Mouse (Mus musculus) adrenal gland, postnatal 25 days (tissue): Measurements from ENCODE around the gene Ercc5. TPM values are rescaled to one million over a fixed set of nuclear protein-coding genes. Genes with fewer than 3 reads are reported as not detected.

ENCODE experiments used
- DNase-seq: peaks from one replicate; pipeline ENCODE4 v3.0.0; 2021; ENCODE audit warnings: mixed read lengths
- total RNA-seq: library from RNA; stranded (reverse); gene quantifications from 2 replicates; pipeline ENCODE4 v1.2.3, GENCODE M21; 2021

Ercc5 gene
- total RNA-seq, 1 experiment from 2014 or later = 21.3 TPM

DNA sequence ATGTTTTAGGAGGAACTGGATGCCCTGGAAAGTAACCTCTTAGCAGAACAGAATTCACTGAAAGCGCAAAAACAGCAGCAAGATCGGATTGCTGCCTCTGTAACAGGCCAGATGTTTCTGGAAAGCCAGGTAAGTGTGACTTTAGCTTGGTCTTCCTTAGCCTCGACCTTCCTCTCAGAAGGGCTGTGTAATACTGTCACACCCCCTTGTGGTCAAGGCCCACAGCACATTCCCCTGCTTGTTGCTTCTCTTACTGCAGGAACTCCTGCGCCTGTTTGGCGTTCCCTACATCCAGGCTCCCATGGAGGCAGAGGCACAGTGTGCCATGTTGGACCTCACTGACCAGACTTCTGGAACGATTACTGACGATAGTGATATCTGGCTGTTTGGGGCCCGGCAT lies 26.4 kb downstream of the Ercc5 start:
- DNase-seq = no peak

DNA sequence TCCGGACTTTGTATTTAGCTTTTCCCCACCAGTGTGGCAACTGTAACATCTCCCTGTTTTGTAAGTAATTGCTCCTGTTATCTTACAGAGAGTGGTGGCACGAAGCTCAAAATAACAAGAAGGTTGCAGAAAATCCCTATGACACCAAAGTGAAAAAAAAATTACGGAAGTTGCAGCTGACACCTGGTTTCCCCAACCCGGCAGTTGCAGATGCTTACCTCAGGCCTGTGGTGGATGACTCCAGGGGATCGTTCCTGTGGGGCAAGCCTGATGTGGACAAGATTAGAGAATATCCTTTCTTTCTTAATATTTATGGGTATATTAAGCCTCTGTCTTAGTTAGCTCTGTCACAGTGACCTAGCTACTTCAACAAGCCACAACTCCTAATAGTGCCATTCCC lies 30.5 kb downstream of the Ercc5 start:
- no peak for DNase-seq

DNA sequence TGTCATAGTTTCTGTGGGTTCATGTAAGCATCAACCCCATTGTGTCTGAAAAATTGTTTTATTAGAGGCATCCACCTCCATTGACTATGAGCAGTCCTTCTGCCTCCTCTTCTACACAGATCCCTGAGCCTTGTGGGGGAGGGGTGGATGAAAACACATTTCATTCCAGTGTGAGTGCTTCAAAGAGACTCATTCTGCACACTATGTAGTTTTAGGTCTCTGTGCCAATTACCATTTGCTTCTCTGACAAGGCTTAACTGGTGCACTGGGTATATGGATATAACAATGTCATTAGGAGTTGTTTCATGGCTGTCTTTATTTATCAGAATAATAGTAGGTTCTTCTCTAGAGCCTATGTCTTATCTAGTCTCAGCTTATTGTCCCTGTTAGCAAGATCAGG lies 38.9 kb downstream of the Ercc5 start:
- no peak for DNase-seq

DNA sequence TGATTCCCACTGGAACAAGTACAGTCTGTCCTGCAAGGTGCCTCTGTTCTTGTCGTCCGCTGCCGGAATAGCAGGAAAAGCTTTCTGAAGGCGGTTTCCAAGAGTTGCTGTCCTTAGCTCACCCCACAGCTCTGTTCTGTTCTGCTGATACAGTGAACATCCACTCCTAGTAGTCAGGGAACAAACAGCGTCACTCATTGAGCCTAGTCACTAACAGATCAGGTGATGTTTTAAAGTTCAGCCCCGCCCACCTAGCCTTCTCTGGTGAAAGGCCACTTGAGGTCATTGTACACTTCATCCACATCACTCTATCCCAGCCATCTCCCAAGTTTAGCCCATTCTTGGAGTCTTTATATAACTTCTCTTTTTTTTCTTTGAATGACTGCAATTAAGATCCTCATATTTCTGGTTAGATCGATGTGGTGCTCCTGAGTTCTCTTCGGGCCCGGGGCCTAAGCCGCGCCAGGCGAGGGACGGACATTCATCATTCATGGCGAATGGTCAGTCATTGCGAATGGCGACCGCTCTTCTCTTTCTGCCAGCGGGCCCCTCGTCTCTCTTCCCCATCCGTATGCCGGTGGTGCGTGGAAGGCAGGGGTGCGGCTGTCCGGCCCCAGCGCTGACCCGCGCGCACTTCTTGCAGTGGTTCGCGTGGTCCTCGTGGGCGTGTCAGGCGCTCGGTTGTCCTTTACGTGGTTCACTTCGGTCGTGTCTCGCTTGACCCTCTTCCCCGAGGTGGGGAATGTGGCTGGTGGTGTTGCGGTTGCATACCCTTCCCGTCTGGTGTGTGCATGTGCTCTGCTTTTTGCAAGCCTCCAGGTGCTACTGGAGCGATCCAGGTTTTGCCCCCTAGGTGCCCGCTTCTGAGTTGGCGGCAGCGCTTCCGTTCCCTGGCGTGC lies 51.0 kb downstream of the Ercc5 start:
- DNase-seq = peak; percentile 12

DNA sequence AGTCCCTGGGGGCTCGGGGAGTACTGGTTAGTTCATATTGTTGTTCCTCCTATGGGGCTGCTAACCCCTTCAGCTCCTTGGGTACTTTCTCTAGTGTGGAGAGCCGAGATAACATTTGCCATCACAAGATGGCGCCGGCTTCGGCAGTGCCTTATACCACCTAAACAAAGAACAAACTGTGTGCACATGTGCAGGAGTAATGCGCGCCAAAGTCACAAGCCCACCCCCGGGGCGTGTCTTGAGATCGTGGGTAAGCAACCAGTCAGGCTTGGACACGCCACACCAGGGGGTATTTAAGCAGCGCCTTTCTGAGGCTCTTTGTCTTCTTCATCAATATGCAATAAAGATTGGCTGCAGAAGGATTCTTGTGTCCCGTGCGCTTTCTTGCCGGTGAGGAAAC lies 55.3 kb downstream of the Ercc5 start:
- no peak for DNase-seq

DNA sequence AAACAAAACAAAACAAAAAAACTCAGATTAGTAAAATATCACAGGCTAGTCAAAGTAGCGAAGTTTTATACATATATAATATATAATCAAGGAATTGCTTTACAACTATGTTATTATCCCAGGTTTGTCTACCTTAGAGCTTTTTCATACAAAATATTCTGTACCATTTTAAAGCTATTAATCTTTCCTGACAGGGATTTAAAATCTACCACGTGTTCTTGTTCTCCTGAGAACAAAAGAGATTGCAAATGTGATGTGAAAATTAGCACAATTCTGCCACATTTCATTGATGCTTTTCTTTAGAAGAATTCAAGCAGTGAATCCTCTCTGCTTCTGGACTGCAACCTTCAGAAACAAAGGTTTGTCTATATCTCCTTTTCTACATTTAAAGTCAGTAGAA lies 66.9 kb downstream of the Ercc5 start:
- DNase-seq = no peak

DNA sequence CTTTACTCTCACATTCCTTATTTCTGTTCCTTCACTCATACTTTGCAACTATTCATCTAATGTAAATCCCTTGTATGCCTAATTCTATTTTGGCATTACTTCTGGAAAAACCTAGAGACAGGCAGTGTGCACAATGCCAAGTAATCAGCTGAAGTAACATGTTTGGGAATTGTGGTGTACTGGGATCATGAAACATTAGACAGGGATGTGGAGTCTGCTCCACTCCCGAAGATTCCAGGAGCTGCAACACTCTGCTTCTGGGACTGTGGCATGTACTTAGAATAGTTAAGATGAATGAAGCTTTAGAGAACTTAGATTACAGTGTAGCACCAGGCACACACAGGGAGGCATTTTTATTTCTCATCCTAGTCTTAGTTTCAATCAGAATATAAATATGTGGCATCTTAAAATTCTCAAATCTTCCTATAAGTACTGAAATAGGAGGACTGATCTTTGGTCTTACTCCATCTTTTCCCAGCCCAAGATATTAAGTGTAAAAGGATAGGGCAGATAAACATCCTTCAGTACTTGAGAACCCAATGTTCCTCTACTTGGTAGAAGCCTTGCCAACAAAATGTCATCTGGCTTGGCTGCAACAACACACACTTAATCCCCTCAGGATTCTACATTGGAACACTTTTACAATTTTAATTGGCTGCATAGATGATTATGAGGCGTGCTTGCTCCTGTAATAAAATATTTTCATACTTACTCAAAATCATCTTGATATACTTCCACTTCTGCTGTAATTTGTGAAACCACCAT lies 69.0 kb downstream of the Ercc5 start:
- no peak for DNase-seq

DNA sequence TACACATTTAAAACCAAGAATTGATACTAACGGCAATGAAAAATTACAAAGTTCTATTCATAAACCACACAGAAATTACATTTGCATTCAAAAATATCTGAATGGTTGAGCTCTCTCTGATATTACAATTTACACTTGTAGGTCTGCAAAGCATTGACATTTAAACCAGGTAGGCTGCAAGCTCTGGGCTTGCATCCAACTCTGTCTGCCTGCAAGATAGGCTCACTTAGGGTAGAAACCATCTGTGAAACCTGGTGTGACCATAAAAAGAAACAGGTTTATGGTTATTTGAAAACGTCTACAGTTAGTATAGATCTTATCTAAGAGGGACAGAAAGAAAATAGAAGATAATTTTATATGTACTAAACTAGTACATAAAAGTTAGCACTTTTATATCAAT lies 69.6 kb downstream of the Ercc5 start:
- no peak for DNase-seq

DNA sequence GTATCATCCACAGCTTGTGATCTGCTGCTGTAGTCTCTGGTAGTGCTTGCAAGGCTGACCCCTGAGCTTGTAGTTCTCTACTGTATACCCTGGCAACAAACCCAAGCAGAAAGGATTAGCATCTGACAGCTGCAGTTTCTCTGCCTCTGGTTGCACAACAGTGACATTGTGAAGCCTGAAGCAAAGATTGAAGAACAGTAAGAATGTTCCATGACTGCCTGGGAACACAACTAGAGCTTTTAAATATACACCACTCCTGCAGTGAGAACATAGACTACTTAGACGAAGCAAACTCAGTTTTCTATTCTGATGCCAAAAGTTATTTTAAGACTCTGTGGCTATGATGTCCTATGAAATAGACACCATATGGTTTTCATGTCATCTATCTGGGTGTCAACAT lies 71.3 kb downstream of the Ercc5 start, which contains the start of gene Mettl21e:
Gene Mettl21e, minus strand, starts transcription at position 86 of the 400 bp plus-strand sequence.
- no peak for DNase-seq

DNA sequence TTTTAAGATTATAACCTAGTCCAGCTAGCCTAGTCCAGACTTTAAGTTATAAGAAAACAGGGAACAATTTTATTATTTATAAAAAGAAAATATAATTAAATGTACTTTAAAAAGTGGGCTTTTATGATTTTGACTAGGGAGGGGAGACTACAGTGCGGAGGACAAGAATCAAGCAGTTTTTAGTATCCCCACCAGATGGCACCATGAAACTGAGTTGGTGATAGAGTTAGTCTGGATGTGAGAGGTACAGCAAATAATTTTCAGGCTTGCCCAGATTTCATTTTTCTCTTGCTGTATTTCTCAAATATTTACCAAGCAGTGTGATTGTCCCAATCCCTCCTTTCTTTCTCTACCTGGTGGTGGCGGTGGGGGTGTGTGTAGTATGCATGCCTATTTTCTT lies 81.5 kb downstream of the Ercc5 start:
- DNase-seq = no peak

Other genes with a start within 250 kb of the Ercc5 start
- gene Tpp2, start 214.1 kb upstream of the Ercc5 start, total RNA-seq = 50.7 and 57.8 TPM in 2 replicates
- gene Mettl21c, start 127.7 kb upstream of the Ercc5 start, total RNA-seq = not detected in 2 replicates
- gene Gm8251, start 85.8 kb upstream of the Ercc5 start, total RNA-seq = 0.09 TPM in 1 of 2 replicates, not detected in the other
- 9.8 and 10.5 TPM in 2 replicates for gene Tex30, start 45.3 kb upstream of the Ercc5 start, total RNA-seq
- 22.0 and 25.6 TPM in 2 replicates for gene Kdelc1, start 28.9 kb upstream of the Ercc5 start, total RNA-seq
- gene Bivm, start 28.8 kb upstream of the Ercc5 start, total RNA-seq = 20.8 and 26.5 TPM in 2 replicates
- gene Mettl21e, start 71.2 kb downstream of the Ercc5 start, total RNA-seq = not detected in 2 replicates